Mouse (Mus musculus) left cerebral cortex, postnatal 36 days (tissue): ENCODE results near the gene Fut4. TPM values are rescaled to one million over a fixed set of nuclear protein-coding genes. Genes with fewer than 3 reads are reported as not detected.

Experiments used
- total RNA-seq, 2 experiments: library from RNA; stranded (reverse); gene quantifications; 2 replicates each; pipeline ENCODE4 v1.2.3; 2021

The Fut4 gene
- total RNA-seq, 2 experiments from 2014 or later, result 0.16 to 0.20 TPM

Other genes with a start within 250 kb of the Fut4 start
- gene Amotl1, start 107.3 kb downstream of the Fut4 start, total RNA-seq, result 10 to 100 TPM; 14.6 to 16.9 TPM
- gene Piwil4, start 11.7 kb downstream of the Fut4 start, total RNA-seq, result not detected
- not detected for gene 1700012B09Rik, start 18.6 kb upstream of the Fut4 start, total RNA-seq
- gene Mre11a, start 32.3 kb upstream of the Fut4 start, total RNA-seq, result 10 to 100 TPM in 1 of 2 experiments, 1 to 10 TPM in 1; 9.2 to 18.3 TPM
- gene Ankrd49, start 32.5 kb upstream of the Fut4 start, total RNA-seq, result 10 to 100 TPM; 11.5 to 12.2 TPM
- gene Gpr83, start 107.8 kb upstream of the Fut4 start, total RNA-seq, result 10 to 100 TPM; 21.7 to 27.3 TPM
- gene Izumo1r, start 151.6 kb upstream of the Fut4 start, total RNA-seq, result not detected